Mouse (Mus musculus) forebrain, embryonic 14.5 days (tissue): Measurements from ENCODE around the gene Lrp10. TPM values are rescaled to one million over a fixed set of nuclear protein-coding genes. Genes with fewer than 3 reads are reported as not detected.

Source experiments
- ATAC-seq: fragments of 200-750 bp; cut with Nextera tagmentation; 2 replicates; pipeline ENCODE4 v1.8.0; 2017; ENCODE audit warnings: mild to moderate bottlenecking, moderate library complexity
- DNase-seq: peaks from one replicate; pipeline ENCODE4 v3.0.0-alpha.2; 2015; ENCODE audit warnings: low spot score
- H3K27ac ChIP-seq: fragments of 300-500 bp; sonication (generic); 2 replicates; pipeline ENCODE4 v1.5.1; 2014; ENCODE audit warnings: low read depth, mild to moderate bottlenecking, control low read depth, low read length, moderate library complexity
- H3K27me3 ChIP-seq: fragments of 300-500 bp; sonication (generic); replicated peaks from 2 replicates; pipeline ENCODE4 v1.6.1; 2014; ENCODE audit warnings: low read length, control low read depth, mixed read lengths; ENCODE audit not compliant: control insufficient read depth, insufficient read depth
- H3K36me3 ChIP-seq: fragments of 300-500 bp; sonication (generic); 2 replicates; pipeline ENCODE4 v1.6.1; 2014; ENCODE audit warnings: low read length, control low read depth; ENCODE audit not compliant: control insufficient read depth, insufficient read depth
- H3K4me1 ChIP-seq: fragments of 300-500 bp; sonication (generic); 2 replicates; pipeline ENCODE4 v1.6.1; 2014; ENCODE audit warnings: antibody characterized with exemption, low read length, control low read depth; ENCODE audit not compliant: control insufficient read depth, insufficient read depth
- H3K4me2 ChIP-seq: fragments of 300-500 bp; sonication (generic); 2 replicates; pipeline ENCODE4 v1.6.1; 2014; ENCODE audit warnings: mild to moderate bottlenecking, control low read depth, low read length
- H3K4me3 ChIP-seq: fragments of 300-500 bp; sonication (generic); 2 replicates; pipeline ENCODE4 v1.5.1; 2014; ENCODE audit warnings: low read depth, low read length, control low read depth
- H3K9ac ChIP-seq: fragments of 300-500 bp; sonication (generic); 2 replicates; pipeline ENCODE4 v1.6.1; 2014; ENCODE audit warnings: mild to moderate bottlenecking, low read length, control low read depth, moderate library complexity
- H3K9me3 ChIP-seq: fragments of 300-500 bp; sonication (generic); replicated peaks from 2 replicates; pipeline ENCODE4 v1.6.1; 2016; ENCODE audit warnings: low read length, control low read depth, mixed read lengths; ENCODE audit not compliant: control insufficient read depth
- WGBS: fragments of 180-500 bp; shearing (Covaris S2); extraction: QIAGEN DNeasy Blood & Tissue Kit; methylation state at CpG from one replicate; pipeline ENCODE4 v1.1.7; 2014; 5-methylcytosine and 5-hydroxymethylcytosine counted together
- polyA plus RNA-seq: library from polyadenylated mRNA; unstranded; fragments of >200 nt; fragmentation: Nextera tagmentation; extraction: Ambion mirVana; gene quantifications from 2 replicates; pipeline ENCODE4 v1.2.1, GENCODE M21; 2014

Gene Lrp10
- polyA plus RNA-seq, 1 experiment from 2014 or later, result 19.2 TPM

GRCm38 (mm10) chr14:54496706-54497105 lies 32.8 kb downstream of the Lrp10 start:
- no peak for ATAC-seq
- WGBS, result 89% methylated on average over 14 of the region's 14 CpGs
- H3K36me3 ChIP-seq, result no peaks in the 10 kb centered on the region

GRCm38 (mm10) chr14:54499330-54499729 lies 35.4 kb downstream of the Lrp10 start:
- H3K4me1 ChIP-seq, result no peaks in the 10 kb centered on the region
- H3K27me3 ChIP-seq, result no peaks in the 10 kb centered on the region
- 83% methylated on average over 2 of the region's 2 CpGs for WGBS
- no peaks in the 10 kb centered on the region for H3K36me3 ChIP-seq
- ATAC-seq, result no peak
- H3K9me3 ChIP-seq, result no peaks in the 10 kb centered on the region; the same call in 1 of the 2 replicates
- H3K4me3 ChIP-seq, result no peak overlapping the region
- no peak overlapping the region for H3K9ac ChIP-seq
- no peak overlapping the region for H3K27ac ChIP-seq
- H3K4me2 ChIP-seq, result no peak overlapping the region
- DNase-seq, result no peak

More at GRCm38 (mm10) chr14:54496706-54497105, 32.8 kb downstream of the Lrp10 start:
- Histone ChIP-seq H3K4me2 (no peak overlapping the region), H3K9me3 (no peaks in the 10 kb centered on the region; the same call in 1 of the 2 replicates), H3K27me3 (no peaks in the 10 kb centered on the region), H3K27ac (no peak overlapping the region), H3K4me1 (no peaks in the 10 kb centered on the region), H3K9ac (no peak overlapping the region), H3K4me3 (no peak overlapping the region)
- no peak for DNase-seq

- Histone ChIP-seq H3K9ac (no peak overlapping the region), H3K4me3 (no peak overlapping the region), H3K36me3 (peaks cover 2% of the 10 kb centered on the region; the same call in 1 of the 2 replicates), H3K4me2 (no peak overlapping the region), H3K4me1 (no peaks in the 10 kb centered on the region), H3K9me3 (no peaks in the 10 kb centered on the region; the same call in 1 of the 2 replicates), H3K27me3 (no peaks in the 10 kb centered on the region), H3K27ac (no peak overlapping the region)
- 83% methylated on average over 2 of the region's 2 CpGs for WGBS
- DNase-seq (no peak), ATAC-seq (no peak)
Observed at GRCm38 (mm10) chr14:54501365-54501764, 37.4 kb downstream of the Lrp10 start.

DNA sequence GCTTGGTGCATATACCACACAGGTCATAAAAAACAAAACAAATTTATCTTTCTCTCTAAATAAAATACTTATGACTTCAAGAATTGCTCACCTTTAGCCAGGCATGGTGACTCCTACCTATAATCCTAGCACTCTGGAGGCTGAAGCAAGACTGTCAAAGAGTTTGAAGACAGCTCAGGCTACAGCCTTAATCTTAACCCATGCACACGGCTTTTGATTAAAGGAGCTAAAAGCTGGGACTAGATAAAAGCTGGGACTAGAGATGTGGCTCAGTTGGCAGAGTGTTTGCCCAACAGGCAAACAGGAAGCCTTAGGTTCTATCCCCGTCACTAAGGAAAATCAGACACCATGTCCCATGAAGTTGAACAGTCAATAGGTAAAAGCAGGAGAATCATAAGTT lies 39.2 kb downstream of the Lrp10 start:
- Histone ChIP-seq H3K4me3 (no peak overlapping the region), H3K27me3 (no peaks in the 10 kb centered on the region), H3K4me1 (no peaks in the 10 kb centered on the region), H3K36me3 (peaks cover 19% of the 10 kb centered on the region), H3K9me3 (no peaks in the 10 kb centered on the region; the same call in 1 of the 2 replicates), H3K4me2 (no peak overlapping the region), H3K27ac (no peak overlapping the region), H3K9ac (no peak overlapping the region)
- no peak for DNase-seq
- 85% methylated on average over 2 of the region's 2 CpGs for WGBS
- no peak for ATAC-seq

DNA sequence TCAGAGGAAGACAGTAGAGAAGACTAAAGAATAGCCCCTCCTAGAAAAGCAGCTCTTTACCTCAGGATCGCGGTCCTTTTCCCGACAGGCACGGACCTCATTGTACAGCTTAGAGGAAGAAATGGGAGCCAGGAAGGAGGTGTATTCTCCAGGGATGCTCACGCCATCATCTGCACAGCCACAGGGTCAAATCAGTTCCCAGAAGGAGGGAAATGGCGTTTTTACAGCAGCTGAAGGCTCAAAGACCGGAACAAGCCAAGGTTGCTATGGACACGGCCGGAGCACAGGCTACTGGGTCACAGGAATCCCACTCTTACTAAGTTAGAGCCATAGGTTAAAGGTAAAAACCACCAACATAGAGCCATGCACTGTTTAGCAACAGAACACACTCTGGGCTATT lies 45.8 kb downstream of the Lrp10 start:
- WGBS, result 89% methylated on average over 9 of the region's 9 CpGs
- Histone ChIP-seq H3K4me3 (no peak overlapping the region), H3K36me3 (peaks cover 84% of the 10 kb centered on the region), H3K4me2 (no peak overlapping the region), H3K4me1 (no peaks in the 10 kb centered on the region), H3K27ac (no peak overlapping the region), H3K9ac (no peak overlapping the region), H3K27me3 (no peaks in the 10 kb centered on the region), H3K9me3 (no peaks in the 10 kb centered on the region; the same call in 1 of the 2 replicates)
- ATAC-seq (no peak), DNase-seq (no peak)

- WGBS, result 3% methylated on average over 17 of the region's 17 CpGs
- peaks cover 35% of the 10 kb centered on the region for H3K36me3 ChIP-seq
- no peaks in the 10 kb centered on the region; the same call in 1 of the 2 replicates for H3K9me3 ChIP-seq
- H3K9ac ChIP-seq, result peak overlapping the region; percentile 76
- DNase-seq (peak; percentile 5), ATAC-seq (peak; percentile 56; the same call in 1 of the 2 replicates)
- H3K27me3 ChIP-seq, result no peaks in the 10 kb centered on the region
- peak overlapping the region; percentile 70 for H3K4me3 ChIP-seq
- peaks cover 8% of the 10 kb centered on the region for H3K4me1 ChIP-seq
- H3K27ac ChIP-seq, result peak overlapping the region; percentile 71; the same call in 1 of the 2 replicates
- peak overlapping the region; percentile 72 for H3K4me2 ChIP-seq
Observed at GRCm38 (mm10) chr14:54516710-54517310, 52.9 kb downstream of the Lrp10 start.

Other genes starting within 250 kb of the Lrp10 start
- gene Dad1, start 210.0 kb upstream of the Lrp10 start, polyA plus RNA-seq, result 310 and 372 TPM in 2 replicates
- 61.7 and 63.6 TPM in 2 replicates for gene Abhd4, start 209.9 kb upstream of the Lrp10 start, polyA plus RNA-seq
- gene Olfr49, start 179.2 kb upstream of the Lrp10 start, polyA plus RNA-seq, result not detected in 2 replicates
- 47.8 and 59.0 TPM in 2 replicates for gene Oxa1l, start 103.3 kb upstream of the Lrp10 start, polyA plus RNA-seq
- gene Slc7a7, start 46.4 kb upstream of the Lrp10 start, polyA plus RNA-seq, result 4.3 and 5.1 TPM in 2 replicates
- 274 and 289 TPM in 2 replicates for gene Mrpl52, start 37.2 kb upstream of the Lrp10 start, polyA plus RNA-seq
- gene Mmp14, start 32.5 kb upstream of the Lrp10 start, polyA plus RNA-seq, result 48.2 and 51.5 TPM in 2 replicates
- 19.6 and 26.4 TPM in 2 replicates for gene Rem2, start 12.0 kb downstream of the Lrp10 start, polyA plus RNA-seq
- 98.5 and 103 TPM in 2 replicates for gene Prmt5, start 53.4 kb downstream of the Lrp10 start, polyA plus RNA-seq
- 24.9 and 27.3 TPM in 2 replicates for gene Haus4, start 90.5 kb downstream of the Lrp10 start, polyA plus RNA-seq
- 3.4 and 4.0 TPM in 2 replicates for gene Ajuba, start 113.4 kb downstream of the Lrp10 start, polyA plus RNA-seq
- 6.3 and 8.7 TPM in 2 replicates for gene 4931414P19Rik, start 141.9 kb downstream of the Lrp10 start, polyA plus RNA-seq
- gene Psmb5, start 153.9 kb downstream of the Lrp10 start, polyA plus RNA-seq, result 506 and 542 TPM in 2 replicates
- gene Psmb11, start 157.3 kb downstream of the Lrp10 start, polyA plus RNA-seq, result not detected in 2 replicates
- gene Gm17606, start 176.8 kb downstream of the Lrp10 start, polyA plus RNA-seq, result not detected in 2 replicates
- gene Cdh24, start 177.2 kb downstream of the Lrp10 start, polyA plus RNA-seq, result 4.8 and 5.7 TPM in 2 replicates
- gene 1700123O20Rik, start 222.1 kb downstream of the Lrp10 start, polyA plus RNA-seq, result 89.3 and 91.5 TPM in 2 replicates
- gene Acin1, start 222.8 kb downstream of the Lrp10 start, polyA plus RNA-seq, result 121 and 140 TPM in 2 replicates
- gene Gm29776, start 234.7 kb downstream of the Lrp10 start, polyA plus RNA-seq, result 0.14 and 0.15 TPM in 2 replicates
- not detected in 2 replicates for gene Cebpe, start 248.0 kb downstream of the Lrp10 start, polyA plus RNA-seq